Mouse (Mus musculus): Measurements from ENCODE around the gene Camk2n2. TPM values are rescaled to one million over a fixed set of nuclear protein-coding genes. Genes with fewer than 3 reads are reported as not detected.
A peak's percentile ranks its signal among the peaks of the same experiment; 100 is the strongest.
"Not testable (repeated sequence)": the region's sequence is repeated elsewhere in the genome, so short reads cannot be mapped to it uniquely, and the experiment has no call there.

Gene Camk2n2
- 0.93 and 1.1 TPM in 2 replicates for polyA plus RNA-seq (2015; fragmentation: Nextera tagmentation; extraction: Ambion mirVana)

DNA sequence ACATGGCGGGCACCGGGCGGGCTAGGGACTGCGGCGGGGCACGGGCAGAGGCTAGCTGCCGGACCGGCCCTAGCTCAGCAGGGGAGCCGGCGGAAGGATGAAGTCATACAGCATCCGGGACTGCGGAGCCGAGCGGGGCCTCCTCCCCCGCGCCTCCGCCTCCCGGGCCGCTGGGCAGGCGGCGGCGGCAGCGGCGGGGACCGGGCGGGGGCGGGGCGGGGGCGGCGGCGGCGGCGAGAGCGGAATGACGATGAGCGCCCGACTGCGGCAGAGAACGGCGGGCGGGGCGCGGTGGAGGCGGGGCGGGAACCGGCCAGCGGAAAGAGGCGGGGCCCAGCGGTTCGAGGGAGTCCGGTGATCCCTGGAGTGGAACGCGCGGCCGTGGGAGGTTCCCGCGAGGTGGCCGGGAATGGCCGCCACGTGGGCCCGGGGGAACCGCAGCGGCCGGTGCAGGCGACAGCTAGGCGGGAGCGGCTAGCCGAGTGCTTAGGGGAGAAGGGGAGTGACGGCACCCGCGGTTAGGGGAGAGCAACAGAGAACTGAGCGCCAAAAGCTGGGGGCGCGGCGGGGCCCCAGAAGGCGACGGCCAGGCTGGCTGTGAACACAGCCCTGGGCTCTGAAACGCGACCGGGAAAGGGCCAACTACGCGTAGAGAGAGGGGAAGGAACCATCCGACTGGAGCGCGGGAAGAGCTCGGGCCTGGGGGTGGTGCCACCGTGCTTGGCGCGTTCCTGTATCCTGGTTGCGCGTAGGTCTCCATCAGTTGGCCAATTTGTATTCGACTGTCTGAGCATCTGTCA lies at the start of gene Camk2n2:
Camk2n2 (minus strand) TSS at position 97 of the 800 bp plus-strand sequence.
- H3K27me3 ChIP-seq, result peaks cover 34% of the 10 kb centered on the region
- H3K4me2 ChIP-seq, result peak within 1 kb of the TSS; percentile 100
- peak within 1 kb of the TSS; percentile 81 for H3K4me3 ChIP-seq
- H3K4me1 ChIP-seq, result peaks cover 33% of the 10 kb centered on the region
- WGBS, result 2% methylated on average over 73 of the region's 92 CpGs
- H3K27ac ChIP-seq, result peak within 1 kb of the TSS; percentile 64
- peak within 1 kb of the TSS; percentile 66 for H3K9ac ChIP-seq
- peak; percentile 62 for ATAC-seq (ENCODE audit: borderline replicate concordance, extremely low read depth, low FRiP score, low TSS enrichment)
- H3K9me3 ChIP-seq, result no peaks in the 10 kb centered on the region
- 0 out of 2 replicates have a peak, but pooled peaks cover 2% of the 10 kb centered on the region for H3K36me3 ChIP-seq

DNA sequence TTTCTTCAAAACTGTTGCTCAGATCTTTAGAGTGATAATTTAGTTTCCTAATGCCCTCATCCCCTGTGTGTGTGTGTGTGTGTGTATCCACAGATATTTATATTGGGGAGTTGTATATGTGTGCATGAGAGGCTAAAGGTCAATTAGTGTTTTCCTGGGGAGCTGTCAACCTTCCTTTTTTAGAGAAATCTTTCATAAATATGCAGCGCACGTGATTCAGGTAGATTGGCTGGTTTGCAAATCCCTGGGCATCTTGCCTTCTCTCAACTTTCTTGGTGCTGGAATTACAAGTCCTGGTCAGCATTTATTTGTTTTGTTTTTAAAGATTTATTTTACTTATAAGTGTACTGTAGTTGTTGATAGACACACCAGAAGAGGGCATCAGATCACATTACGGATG lies 49.2 kb upstream of the Camk2n2 start:
- no peak overlapping the region for H3K9ac ChIP-seq
- ATAC-seq (ENCODE audit: borderline replicate concordance, extremely low read depth, low FRiP score, low TSS enrichment), result no peak
- H3K4me2 ChIP-seq, result no peak overlapping the region
- no peak overlapping the region for H3K4me3 ChIP-seq
- peaks cover 6% of the 10 kb centered on the region; the same call in 1 of the 2 replicates for H3K36me3 ChIP-seq
- H3K27me3 ChIP-seq, result no peaks in the 10 kb centered on the region
- H3K4me1 ChIP-seq, result peaks cover 23% of the 10 kb centered on the region
- H3K9me3 ChIP-seq, result no peaks in the 10 kb centered on the region
- 83% methylated on average over 3 of the region's 3 CpGs for WGBS
- H3K27ac ChIP-seq, result no peak overlapping the region

DNA sequence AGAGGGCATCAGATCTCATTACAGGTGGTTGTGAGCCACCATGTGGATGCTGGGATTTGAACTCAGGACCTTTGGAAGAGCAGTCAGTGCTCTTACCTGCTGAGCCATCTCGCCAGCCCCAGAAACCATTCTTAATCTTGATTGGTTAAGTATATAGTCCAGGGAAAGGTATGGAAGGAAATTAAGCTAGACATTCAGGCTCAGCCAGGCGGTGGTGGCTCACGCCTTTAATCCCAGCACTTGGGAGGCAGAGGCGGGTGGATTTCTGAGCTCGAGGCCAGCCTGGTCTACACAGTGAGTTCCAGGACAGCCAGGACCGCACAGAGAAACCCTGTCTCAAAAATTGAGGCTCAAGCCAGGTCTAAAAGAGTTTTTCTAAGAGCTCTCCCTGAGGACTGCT lies 46.9 kb upstream of the Camk2n2 start, which contains the start of gene Eif4g1:
Eif4g1 (plus strand) TSS at position 301 of the 400 bp plus-strand sequence.
- H3K4me2 ChIP-seq; H3K9ac ChIP-seq; H3K9me3 ChIP-seq; H3K27me3 ChIP-seq; ATAC-seq (ENCODE audit: borderline replicate concordance, extremely low read depth, low FRiP score, low TSS enrichment); H3K4me3 ChIP-seq; H3K27ac ChIP-seq; H3K36me3 ChIP-seq; H3K4me1 ChIP-seq: not testable (repeated sequence)
- 91% methylated on average over 5 of the region's 6 CpGs for WGBS

DNA sequence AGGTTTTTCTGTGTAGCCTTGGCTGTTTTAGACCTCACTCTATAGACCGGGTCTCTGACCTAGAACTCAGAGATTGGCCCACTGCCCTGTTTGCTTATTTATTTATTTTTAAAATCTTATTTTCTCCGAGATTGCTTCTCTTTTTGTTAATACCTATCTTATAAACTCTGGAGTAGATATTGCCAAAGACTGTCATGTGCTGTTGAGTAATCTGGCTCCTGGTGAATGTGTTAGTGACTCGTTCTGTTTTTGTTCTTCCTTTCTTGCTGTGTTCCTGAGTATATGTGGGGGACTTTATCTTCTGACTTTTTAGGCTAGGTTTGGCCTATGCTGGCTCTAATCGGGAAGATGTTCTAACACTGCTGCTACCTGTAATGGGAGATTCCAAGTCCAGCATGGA lies 36.6 kb upstream of the Camk2n2 start:
- Histone ChIP-seq H3K4me1 (peaks cover 6% of the 10 kb centered on the region; the same call in 1 of the 2 replicates), H3K9ac (no peak overlapping the region), H3K9me3 (no peaks in the 10 kb centered on the region), H3K27ac (no peak overlapping the region), H3K4me2 (no peak overlapping the region), H3K4me3 (no peak overlapping the region), H3K36me3 (peaks cover 87% of the 10 kb centered on the region), H3K27me3 (no peaks in the 10 kb centered on the region)
- no peak for ATAC-seq (ENCODE audit: borderline replicate concordance, extremely low read depth, low FRiP score, low TSS enrichment)
- WGBS, result 84% methylated on average over 4 of the region's 4 CpGs

DNA sequence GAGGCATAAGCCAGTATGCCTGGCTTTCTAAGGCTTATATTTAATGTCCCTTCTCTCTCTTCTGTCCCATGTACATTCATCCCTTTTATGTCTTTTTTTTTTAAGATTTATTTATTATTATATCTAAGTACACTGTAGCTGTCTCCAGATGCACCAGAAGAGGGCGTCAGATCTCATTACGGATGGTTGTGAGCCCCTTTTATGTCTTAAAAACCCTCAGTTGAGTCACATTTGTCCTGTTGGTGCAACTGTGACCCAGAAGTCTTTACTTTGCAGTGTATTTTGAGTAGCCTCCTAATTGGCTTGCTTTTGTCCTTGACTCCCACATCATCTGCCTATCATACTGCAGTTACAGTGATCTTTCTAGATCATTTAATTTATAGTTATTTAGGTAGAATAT lies 32.2 kb upstream of the Camk2n2 start:
- H3K9me3 ChIP-seq, result no peaks in the 10 kb centered on the region
- no peak for ATAC-seq (ENCODE audit: borderline replicate concordance, extremely low read depth, low FRiP score, low TSS enrichment)
- H3K4me2 ChIP-seq, result no peak overlapping the region
- no peaks in the 10 kb centered on the region for H3K27me3 ChIP-seq
- no peak overlapping the region for H3K27ac ChIP-seq
- H3K4me3 ChIP-seq, result 0 out of 2 replicates have a peak overlapping the region, but pooled peaks have one; percentile 87
- WGBS, result 40% methylated on average over 2 of the region's 2 CpGs
- peaks cover 15% of the 10 kb centered on the region; the same call in 1 of the 2 replicates for H3K4me1 ChIP-seq
- H3K9ac ChIP-seq, result no peak overlapping the region
- H3K36me3 ChIP-seq, result peaks cover 46% of the 10 kb centered on the region

DNA sequence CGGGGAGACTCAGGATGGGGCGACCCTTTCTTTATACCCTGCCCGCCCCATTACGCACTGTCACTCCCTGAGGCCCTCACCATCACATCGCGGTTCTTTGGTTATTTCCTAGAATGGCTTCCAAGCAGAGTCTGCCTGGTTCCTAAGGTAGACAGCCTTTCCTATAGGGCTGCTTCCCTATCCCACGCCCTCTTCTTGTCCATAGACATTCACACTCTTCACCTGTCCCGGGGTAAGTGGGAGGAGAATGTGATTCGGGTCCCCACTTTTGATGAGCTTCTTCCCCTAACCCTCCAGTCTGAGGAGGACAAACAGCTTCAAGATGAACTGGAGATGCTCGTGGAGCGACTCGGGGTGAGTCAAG lies 30.8 kb upstream of the Camk2n2 start:
- peak overlapping the region; percentile 87 for H3K9ac ChIP-seq
- no peaks in the 10 kb centered on the region for H3K9me3 ChIP-seq
- no peak for ATAC-seq (ENCODE audit: borderline replicate concordance, extremely low read depth, low FRiP score, low TSS enrichment)
- no peak overlapping the region for H3K27ac ChIP-seq
- peak overlapping the region; percentile 80 for H3K4me2 ChIP-seq
- WGBS, result 5% methylated on average over 12 of the region's 12 CpGs
- H3K27me3 ChIP-seq, result no peaks in the 10 kb centered on the region
- H3K4me1 ChIP-seq, result peaks cover 15% of the 10 kb centered on the region; the same call in 1 of the 2 replicates
- H3K36me3 ChIP-seq, result peaks cover 32% of the 10 kb centered on the region
- H3K4me3 ChIP-seq, result peak overlapping the region; percentile 87

DNA sequence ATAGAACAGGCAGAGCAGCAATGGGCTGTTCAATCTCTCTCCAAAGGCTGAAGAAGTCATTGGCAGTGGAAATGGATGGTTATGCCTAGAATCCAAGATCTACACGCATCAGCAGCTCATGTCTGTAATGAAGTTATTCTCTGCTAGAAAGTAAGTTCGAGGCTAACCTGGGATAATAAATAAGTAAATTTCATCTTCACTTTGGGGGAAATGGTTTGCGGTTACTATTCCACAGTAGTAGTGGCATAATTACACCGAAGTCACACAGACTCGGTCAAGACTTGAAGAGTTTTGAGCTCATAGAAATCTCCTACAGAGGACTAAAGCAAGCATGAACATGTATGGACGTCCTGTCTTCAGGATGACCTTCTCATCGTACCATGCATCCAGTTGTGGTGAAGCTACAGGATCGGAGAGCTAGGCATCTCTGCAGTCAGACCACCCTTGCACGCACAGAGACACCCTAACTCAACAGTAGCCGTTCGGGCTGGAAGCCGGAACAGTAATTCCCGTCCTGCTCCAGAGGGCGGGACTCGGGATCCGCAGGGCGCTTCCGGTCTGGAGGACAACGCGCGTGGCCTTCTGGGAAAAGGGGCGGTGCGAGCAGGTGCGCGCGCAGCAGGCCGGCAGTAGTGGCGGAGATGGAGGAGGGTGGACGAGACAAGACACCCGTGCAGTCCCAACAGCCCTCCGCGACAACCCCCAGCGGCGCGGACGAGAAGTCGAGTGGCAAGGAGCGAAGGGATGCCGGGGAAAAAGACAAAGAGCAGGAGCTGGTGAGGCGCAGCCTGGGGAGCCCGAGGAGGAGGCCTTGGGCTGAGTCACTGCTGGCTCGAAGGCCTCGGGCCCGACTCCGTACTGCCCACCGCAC lies 30.2 kb upstream of the Camk2n2 start, which contains the start of gene Psmd2:
Psmd2 (plus strand) TSS at position 577 of the 871 bp plus-strand sequence.
- WGBS, result 2% methylated on average over 46 of the region's 46 CpGs
- H3K36me3 ChIP-seq, result peaks cover 26% of the 10 kb centered on the region
- H3K4me2 ChIP-seq, result peak within 1 kb of the TSS; percentile 80
- H3K4me1 ChIP-seq, result peaks cover 15% of the 10 kb centered on the region; the same call in 1 of the 2 replicates
- no peaks in the 10 kb centered on the region for H3K27me3 ChIP-seq
- H3K27ac ChIP-seq, result peak within 1 kb of the TSS; percentile 43
- no peaks in the 10 kb centered on the region for H3K9me3 ChIP-seq
- peak within 1 kb of the TSS; percentile 87 for H3K4me3 ChIP-seq
- H3K9ac ChIP-seq, result peak within 1 kb of the TSS; percentile 87
- ATAC-seq (ENCODE audit: borderline replicate concordance, extremely low read depth, low FRiP score, low TSS enrichment), result peak; percentile 96

DNA sequence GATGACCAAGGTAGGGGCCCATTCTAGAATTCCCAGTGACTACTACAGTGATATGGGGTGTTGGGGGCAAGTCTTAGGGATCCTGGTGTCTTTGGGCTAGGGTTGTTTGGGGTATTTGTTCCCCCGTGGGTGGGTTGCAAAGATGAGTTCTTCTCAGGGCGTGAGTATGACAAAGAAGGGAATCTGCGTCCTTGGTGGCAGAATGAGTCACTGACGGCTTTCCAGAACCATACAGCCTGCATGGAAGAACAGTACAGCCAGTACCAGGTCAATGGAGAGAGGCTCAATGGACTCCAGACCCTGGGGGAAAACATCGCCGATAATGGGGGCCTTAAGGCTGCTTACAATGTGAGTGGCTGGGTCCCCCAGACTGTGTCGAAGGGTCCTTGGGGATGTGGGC lies 22.8 kb upstream of the Camk2n2 start:
- 80% methylated on average over 7 of the region's 7 CpGs for WGBS
- no peak overlapping the region for H3K27ac ChIP-seq
- H3K4me1 ChIP-seq, result no peaks in the 10 kb centered on the region
- H3K36me3 ChIP-seq, result no peaks in the 10 kb centered on the region
- H3K4me3 ChIP-seq, result no peak overlapping the region
- no peaks in the 10 kb centered on the region for H3K9me3 ChIP-seq
- no peak overlapping the region for H3K4me2 ChIP-seq
- no peaks in the 10 kb centered on the region for H3K27me3 ChIP-seq
- no peak for ATAC-seq (ENCODE audit: borderline replicate concordance, extremely low read depth, low FRiP score, low TSS enrichment)
- no peak overlapping the region for H3K9ac ChIP-seq

DNA sequence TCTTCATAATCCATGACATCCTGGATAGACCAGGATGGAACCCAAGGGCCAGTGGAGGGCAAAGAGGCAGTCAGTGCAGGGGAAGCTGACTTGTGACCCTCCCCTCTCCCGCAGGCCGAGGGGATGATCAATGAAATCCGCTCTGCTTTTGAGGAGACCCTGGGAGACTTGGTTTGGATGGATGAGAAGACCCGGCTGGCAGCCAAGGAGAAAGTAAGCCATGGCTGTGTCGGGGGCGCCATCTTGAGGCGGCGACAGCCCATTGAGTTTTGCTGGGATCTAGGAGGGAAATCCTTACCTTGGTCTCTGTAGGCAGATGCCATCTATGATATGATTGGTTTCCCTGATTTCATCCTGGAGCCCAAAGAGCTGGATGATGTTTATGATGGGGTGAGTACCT lies 21.1 kb upstream of the Camk2n2 start:
- Histone ChIP-seq H3K4me1 (no peaks in the 10 kb centered on the region), H3K36me3 (no peaks in the 10 kb centered on the region), H3K27me3 (no peaks in the 10 kb centered on the region), H3K27ac (no peak overlapping the region), H3K4me2 (no peak overlapping the region), H3K9me3 (no peaks in the 10 kb centered on the region), H3K4me3 (no peak overlapping the region), H3K9ac (no peak overlapping the region)
- peak; percentile 59 for ATAC-seq (ENCODE audit: borderline replicate concordance, extremely low read depth, low FRiP score, low TSS enrichment)
- 0% methylated on average over 8 of the region's 8 CpGs for WGBS

DNA sequence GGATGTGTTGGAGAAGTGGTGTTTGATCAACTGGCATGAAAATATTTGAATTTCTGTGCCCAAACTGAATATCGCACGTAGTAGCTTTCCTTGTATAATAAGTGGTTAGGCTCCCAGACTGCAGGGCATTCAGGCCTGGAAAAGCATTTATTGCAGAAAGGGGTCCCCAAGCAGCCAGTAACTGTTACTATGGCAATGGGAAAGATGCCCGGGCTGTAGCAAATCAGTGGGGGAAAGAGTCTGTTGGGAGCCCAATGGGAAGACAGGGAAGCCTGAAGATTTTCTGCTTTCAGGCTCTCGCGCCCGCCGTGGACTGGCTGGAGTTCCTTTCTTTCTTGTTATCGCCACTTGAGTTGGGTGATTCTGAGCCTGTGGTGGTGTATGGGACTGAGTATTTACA lies 17.3 kb upstream of the Camk2n2 start:
- no peak for ATAC-seq (ENCODE audit: borderline replicate concordance, extremely low read depth, low FRiP score, low TSS enrichment)

DNA sequence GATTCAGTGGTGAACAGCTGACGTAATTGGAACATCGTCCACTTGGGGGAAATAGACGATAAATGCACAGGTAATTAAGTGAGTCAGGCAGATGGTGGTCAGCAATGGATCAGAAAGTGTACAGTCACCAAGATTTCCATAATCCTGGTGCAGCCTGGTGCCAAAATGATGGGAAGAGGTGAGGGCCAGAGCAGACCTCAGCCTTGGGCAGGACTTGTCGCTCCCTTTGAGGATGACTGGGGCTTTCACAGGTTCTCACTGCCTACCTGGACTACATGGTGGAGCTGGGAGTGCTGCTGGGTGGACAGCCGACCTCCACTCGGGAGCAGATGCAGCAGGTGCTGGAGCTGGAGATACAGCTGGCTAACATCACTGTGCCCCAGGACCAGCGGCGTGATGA lies 16.3 kb upstream of the Camk2n2 start:
- Histone ChIP-seq H3K4me1 (no peaks in the 10 kb centered on the region), H3K4me3 (no peak overlapping the region), H3K27ac (no peak overlapping the region), H3K9ac (no peak overlapping the region), H3K36me3 (no peaks in the 10 kb centered on the region), H3K4me2 (no peak overlapping the region), H3K9me3 (no peaks in the 10 kb centered on the region), H3K27me3 (no peaks in the 10 kb centered on the region)
- whole genome bisulfite sequencing, result 68% methylated on average over 8 of the region's 8 CpGs
- ATAC-seq (ENCODE audit: borderline replicate concordance, extremely low read depth, low FRiP score, low TSS enrichment), result no peak

More for the DNA sequence above, 17.3 kb upstream of the Camk2n2 start:
- no peaks in the 10 kb centered on the region for H3K4me1 ChIP-seq
- no peak overlapping the region for H3K9ac ChIP-seq
- no peaks in the 10 kb centered on the region for H3K36me3 ChIP-seq
- no peak overlapping the region for H3K27ac ChIP-seq
- H3K4me3 ChIP-seq, result no peak overlapping the region
- no peaks in the 10 kb centered on the region for H3K9me3 ChIP-seq
- H3K4me2 ChIP-seq, result no peak overlapping the region
- WGBS, result 71% methylated on average over 8 of the region's 8 CpGs
- no peaks in the 10 kb centered on the region for H3K27me3 ChIP-seq

Measured in lung, embryonic 15.5 days (tissue).